Mouse (Mus musculus): Measurements from ENCODE around the gene Tmem178.
A peak's percentile ranks its signal among the peaks of the same experiment; 100 is the strongest.

Gene Tmem178

DNA sequence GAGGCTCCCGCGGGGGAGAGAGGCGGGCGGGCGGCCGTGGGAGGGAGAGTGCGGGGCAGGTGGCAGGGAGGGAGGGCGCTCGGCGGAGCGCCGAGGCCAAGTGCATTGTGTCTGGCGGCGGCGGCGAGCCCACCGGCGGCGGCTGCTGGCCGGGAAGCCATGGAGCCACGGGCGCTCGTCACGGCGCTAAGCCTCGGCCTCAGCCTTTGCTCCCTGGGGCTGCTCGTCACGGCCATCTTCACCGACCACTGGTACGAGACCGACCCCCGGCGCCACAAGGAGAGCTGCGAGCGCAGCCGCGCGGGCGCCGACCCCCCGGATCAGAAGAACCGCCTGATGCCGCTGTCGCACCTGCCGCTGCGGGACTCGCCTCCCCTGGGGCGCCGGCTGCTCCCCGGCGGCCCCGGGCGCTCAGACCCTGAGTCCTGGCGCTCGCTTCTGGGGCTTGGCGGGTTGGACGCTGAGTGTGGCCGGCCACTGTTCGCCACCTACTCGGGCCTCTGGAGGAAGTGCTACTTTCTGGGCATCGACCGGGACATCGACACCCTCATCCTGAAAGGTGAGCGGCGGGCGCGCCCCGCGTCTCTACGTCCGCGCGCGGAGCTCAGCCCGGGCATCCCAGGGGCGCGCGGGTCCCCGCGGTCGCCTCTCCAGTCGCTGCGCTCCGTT is at the start of gene Tmem178:
Gene Tmem178 (plus strand): TSS at position 103 of the 669 bp plus-strand sequence.
- DNase-seq (ENCODE audit: low spot score): no peak

- no peak for DNase-seq (ENCODE audit: low spot score)
Measured at GRCm38 (mm10) chr17:80896481-80896880, 48.0 kb upstream of the Tmem178 start.

GRCm38 (mm10) chr17:80897709-80898440 is 46.6 kb upstream of the Tmem178 start:
- DNase-seq (ENCODE audit: low spot score): no peak

DNA sequence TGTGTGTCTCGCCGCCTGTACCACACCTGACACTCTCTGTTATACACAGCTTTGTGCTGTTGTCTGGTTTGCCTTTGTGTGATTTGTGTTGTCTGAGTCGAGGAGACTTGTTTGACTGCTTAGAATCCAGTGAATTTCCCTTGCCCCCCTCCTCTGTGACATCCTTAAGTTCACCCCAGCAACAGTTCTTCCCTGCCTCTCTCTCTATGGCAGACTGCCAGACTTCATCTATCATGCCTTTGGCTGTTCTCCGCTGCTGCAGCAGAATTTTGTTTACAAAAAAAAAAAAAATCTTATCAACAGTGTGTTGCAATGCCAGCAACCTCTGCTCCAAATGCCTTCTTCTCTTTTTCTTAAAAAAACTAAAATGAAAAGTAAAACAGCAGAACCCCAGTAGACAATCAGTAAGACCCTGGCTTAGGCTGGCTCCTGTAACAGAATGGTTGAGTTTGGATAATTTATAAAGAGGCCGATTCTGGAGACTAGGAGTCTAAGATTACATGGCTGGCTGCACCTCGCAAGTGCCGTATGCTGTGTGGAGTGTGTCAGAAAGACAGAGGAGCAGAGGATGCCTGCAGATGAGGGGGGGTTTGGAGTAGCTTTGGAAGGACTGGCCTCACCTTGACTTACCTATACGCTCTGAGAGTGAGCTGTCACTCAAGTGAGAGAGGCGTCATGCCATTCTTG is 44.8 kb upstream of the Tmem178 start:
- peak; percentile 45 for DNase-seq (ENCODE audit: low spot score)

DNA sequence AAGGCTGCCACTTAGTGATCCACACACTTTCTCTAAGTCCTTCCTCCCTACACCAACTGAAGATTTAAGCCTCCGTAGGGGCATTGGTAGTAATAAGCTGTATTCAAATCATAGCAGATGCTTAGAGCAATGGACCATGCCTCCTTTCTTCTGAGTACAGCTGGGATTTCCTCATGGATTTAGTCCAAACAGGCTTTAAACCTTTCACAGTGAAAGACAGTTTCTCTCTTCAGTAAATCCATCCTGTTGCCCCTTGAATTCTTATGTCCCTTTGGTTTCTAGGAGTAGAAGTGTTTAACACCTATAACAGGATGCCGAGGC is 44.3 kb upstream of the Tmem178 start:
- DNase-seq (ENCODE audit: low spot score): no peak

- DNase-seq (ENCODE audit: low spot score): no peak
Measured at GRCm38 (mm10) chr17:80901885-80902284, 42.5 kb upstream of the Tmem178 start.

- no peak for DNase-seq (ENCODE audit: low spot score)
Measured at GRCm38 (mm10) chr17:80903121-80903875, 41.1 kb upstream of the Tmem178 start.

- DNase-seq (ENCODE audit: low spot score): no peak
Measured at GRCm38 (mm10) chr17:80904061-80904460, 40.4 kb upstream of the Tmem178 start.

- no peak for DNase-seq (ENCODE audit: low spot score)
Measured at GRCm38 (mm10) chr17:80915666-80916065, 28.8 kb upstream of the Tmem178 start.

- no peak for DNase-seq (ENCODE audit: low spot score)
Measured at GRCm38 (mm10) chr17:80919261-80919660, 25.2 kb upstream of the Tmem178 start.

DNA sequence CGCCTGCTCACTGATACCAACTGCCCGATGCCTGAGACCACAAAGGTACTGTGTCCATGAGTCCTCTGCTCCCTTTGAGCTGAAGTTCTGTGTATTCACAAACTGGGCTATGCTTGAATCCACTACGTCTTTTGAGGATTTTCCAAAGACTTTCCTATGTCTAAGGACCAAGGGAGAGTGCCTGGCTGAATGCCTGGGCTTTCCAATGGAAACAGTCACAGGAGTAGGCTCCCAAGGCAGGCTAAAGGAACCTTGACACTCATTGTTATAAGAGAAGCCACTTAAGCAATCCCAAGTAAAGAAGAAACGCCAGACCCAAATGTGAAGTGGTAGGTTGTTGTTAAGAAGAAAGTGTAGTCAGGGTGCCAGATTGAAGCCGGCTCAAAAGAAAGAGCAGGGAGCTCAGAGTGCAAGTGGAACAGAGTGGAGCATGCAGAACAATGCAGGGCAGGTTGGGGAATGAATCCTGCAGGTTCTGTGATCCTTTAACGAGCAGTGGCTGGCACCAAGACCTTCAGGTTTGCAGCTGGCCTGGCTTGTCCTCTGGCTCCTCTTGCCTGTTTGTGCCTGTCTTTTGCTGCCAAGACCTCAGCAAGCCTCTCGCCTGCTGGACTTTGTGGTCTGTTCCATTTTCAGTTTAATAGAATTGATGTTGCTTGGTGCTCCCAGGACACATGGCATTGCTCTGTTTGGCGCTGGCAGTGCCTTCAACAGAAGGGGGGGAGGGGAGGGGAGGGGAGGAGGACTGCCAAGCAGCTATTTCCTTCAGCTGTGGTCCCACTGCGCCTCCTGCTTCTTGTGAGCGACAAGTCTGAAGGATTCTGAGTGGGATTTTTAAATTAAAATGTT is 22.9 kb upstream of the Tmem178 start:
- no peak for DNase-seq (ENCODE audit: low spot score)

GRCm38 (mm10) chr17:80925554-80925953 is 18.9 kb upstream of the Tmem178 start:
- DNase-seq (ENCODE audit: low spot score): no peak

- DNase-seq (ENCODE audit: low spot score): no peak
Measured at GRCm38 (mm10) chr17:80927151-80927550, 17.3 kb upstream of the Tmem178 start.

DNA sequence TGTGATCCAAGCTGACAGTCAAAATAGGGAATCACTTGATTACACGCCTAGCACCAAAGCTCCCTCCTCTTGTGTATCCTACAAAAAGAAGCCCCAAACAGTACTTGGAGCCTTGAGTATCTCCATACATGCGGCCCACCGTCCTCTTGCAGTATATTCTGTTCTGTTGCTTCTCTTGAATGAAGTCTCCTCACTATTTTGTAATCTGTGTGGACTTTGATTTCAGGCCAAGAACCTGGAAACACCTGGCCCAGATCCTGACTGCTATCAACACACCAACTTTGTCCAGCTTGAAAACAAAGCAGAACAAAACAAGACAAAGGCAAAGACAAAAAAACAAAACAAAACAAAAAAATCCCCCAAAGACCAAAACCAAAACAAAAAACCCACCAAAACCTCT is 11.7 kb upstream of the Tmem178 start:
- no peak for DNase-seq (ENCODE audit: low spot score)

DNA sequence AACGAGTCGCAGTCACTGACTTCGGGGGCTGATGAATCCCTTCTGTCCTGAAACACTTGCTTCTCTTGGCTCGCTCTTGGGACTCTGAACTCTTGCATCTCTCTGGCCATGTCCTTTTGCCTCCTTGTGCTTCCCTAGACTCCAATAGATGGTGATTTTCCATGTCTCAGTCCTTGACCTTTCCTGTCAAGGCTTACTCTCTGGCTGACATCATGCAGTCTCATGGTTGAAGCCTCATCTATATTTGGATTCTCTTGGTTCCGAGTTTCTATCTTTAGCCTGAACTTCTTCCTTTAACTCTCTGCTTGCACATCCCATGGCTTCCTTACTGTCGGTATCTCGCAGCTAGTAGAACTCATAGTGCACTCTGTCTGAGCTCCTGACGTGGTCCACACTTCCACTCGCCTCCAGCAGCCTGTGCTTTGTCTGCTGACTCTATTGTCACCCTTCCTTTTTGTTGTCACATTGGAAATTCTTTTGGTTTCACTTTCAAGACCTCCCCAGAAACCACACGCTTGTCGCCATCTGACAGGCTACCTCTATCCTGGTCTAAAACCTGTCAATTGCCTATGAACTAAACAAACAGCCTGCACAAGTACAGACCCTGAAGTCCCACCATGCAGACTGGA is 10.9 kb upstream of the Tmem178 start:
- no peak for DNase-seq (ENCODE audit: low spot score)

DNA sequence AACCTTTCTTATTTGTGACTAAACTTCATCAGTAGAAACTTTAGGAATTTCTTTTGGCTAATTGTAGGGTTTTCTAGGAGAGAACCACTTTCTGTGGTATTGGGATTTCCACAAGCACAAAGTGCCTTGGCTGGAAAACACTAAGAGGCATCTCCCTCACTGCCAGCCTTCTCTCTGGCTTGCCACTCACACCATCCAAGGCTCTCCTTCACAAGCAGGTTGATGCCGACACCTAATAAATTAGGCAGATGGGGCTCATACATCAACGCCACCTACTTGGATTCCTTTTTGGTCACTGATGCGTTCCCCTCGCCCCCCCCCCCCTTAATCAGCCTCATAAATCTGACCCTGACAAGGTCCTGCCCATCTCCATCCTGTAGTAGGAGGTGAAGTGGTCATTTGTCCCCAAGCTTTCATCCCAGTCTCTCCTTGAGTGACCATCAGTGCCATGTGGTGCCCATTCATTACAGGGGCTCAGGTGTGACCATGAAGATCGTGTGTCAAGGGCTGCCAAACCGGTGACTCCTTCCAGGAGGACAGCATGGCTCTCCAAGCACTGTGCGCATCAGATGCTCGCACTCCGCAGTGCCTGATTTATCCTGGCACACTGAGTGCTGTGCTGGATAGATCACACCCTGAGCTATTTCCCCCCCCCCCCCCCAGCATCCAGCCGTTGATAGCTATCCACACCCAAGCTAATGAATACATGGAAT is 8.5 kb upstream of the Tmem178 start:
- DNase-seq (ENCODE audit: low spot score): no peak

DNA sequence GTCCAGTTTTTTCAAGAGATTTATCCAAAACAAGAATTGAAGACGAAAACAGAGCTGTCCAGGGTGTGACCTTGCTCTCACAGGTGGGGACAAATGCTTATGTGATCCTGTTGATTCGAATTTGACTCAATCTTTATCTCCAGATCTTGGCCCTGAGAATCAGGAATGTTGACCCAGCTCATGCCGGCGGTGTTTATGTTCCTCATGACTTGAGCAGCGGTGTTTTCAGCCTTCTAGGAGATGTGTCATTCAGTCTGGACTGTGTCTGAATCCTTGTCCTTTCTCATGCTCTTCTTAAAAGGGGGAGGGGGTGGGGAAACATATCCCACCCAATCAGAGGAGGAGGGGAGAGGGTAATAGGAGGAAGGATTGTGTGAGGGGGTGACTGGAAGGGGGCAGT is 7.9 kb upstream of the Tmem178 start:
- DNase-seq (ENCODE audit: low spot score): no peak

DNA sequence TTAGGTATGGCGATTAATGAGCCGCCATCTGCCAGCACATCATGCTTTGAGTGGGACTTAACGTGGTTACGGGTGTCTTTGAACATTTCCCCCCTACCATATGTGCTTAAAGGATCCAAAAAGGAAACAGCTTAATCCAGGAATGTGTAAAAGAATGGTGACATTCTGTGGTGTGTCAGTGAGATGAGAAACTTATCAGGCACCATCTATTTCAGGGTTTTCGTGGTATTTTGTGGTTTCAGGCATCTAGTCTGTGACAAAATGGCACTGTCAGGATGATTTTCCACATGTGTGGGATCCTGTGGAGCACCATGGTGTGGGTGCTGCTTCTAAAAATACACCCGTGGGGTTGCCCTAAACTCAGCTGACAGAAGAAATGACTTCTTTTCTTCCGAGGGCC is 4.6 kb upstream of the Tmem178 start:
- no peak for DNase-seq (ENCODE audit: low spot score)

- DNase-seq (ENCODE audit: low spot score): no peak
Measured at GRCm38 (mm10) chr17:80941857-80942256, 2.6 kb upstream of the Tmem178 start.

DNA sequence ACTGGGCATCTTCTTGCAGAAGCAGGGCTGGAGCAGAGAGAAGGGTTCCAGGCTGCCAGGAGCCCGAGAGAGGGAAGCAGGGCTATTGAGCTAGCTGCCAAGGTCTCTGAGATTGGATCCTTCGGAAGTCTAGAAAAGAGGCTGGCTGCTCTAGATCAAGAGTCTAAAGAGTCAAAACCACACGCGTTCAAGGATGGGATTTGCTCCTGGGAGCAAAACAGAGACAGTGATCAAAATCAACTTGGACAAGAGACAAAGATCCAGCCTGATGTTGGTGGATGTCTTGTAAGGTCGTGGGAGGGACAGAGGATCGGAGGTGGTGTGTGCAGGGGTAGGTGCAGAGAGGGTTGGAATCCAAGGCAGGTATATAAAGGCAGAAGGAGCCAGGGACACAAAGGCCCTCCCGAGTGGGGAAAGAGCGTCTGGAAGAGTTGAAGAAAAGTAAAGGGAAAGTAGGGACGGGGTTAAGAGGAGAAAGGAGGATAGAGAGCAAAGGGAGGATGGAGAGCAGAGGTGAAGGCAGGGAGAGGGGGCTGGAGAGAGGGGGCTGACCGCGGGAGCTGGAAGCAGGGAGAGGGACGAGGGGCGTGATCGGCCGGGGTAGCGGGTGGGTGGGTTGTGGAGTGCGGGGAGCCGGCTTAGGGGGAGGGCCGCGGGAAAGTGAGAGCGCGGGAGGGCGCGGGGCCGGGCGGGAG is 450 bp upstream of the Tmem178 start:
- DNase-seq (ENCODE audit: low spot score): no peak
